Mouse (Mus musculus) thymus, adult 2 months (tissue): ENCODE data around the gene Nxt2.

Experiments
- CTCF ChIP-seq: fragments of 200-500 bp; IDR thresholded peaks from 2 replicates; pipeline ENCODE4 v1.5.1; 2012; ENCODE audit warnings: mild to moderate bottlenecking, control low read depth, low read length, moderate library complexity, borderline replicate concordance; ENCODE audit not compliant: control insufficient read depth, poor library complexity, insufficient read depth; ENCODE audit errors: extremely low read depth
- POLR2A ChIP-seq: fragments of 200-500 bp; IDR thresholded peaks from 2 replicates; pipeline ENCODE4 v1.6.1; 2012; ENCODE audit warnings: mild to moderate bottlenecking, low read length, control low read depth, moderate library complexity; ENCODE audit not compliant: control insufficient read depth, poor library complexity, insufficient read depth; ENCODE audit errors: extremely low read depth

- no peak for TF ChIP-seq CTCF
- no peak for TF ChIP-seq POLR2A
Observed at GRCm38 (mm10) chrX:142189023-142189703, 37.4 kb upstream of the Nxt2 start.
